16 mouse cellular contexts compared by ENCODE assay signal in genomic region chr13:55371740-55372139, GRCm38 (mm10). TPM values are rescaled to one million over a fixed set of nuclear protein-coding genes. Genes with fewer than 3 reads are reported as not detected.
"Had no signal": no experiment of that assay in that cellular context is flagged by ENCODE, and none has a peak within 500 bp of the region (broad histone marks: within the 10 kb centered on the region; RNA-seq: fewer than 3 reads in every experiment).

No protein-coding gene starts in this region.

- ATAC-seq: inflammation-experienced regulatory T-cells, adult 6 months; intestine, postnatal 0 days; midbrain, embryonic 15.5 days had no signal

- H3K27ac ChIP-seq: hindbrain, embryonic 15.5 days; liver, embryonic 13.5 days; midbrain, embryonic 15.5 days; neural tube, embryonic 13.5 days; stomach, postnatal 0 days had no signal

- H3K4me1 ChIP-seq: hindbrain, embryonic 15.5 days; midbrain, embryonic 15.5 days; neural tube, embryonic 13.5 days had no signal

- H3K4me3 ChIP-seq: hindbrain, embryonic 15.5 days; liver, embryonic 13.5 days; megakaryocyte, embryonic 14.5 days; midbrain, embryonic 15.5 days; neural tube, embryonic 13.5 days had no signal

- DNase-seq: kidney, adult 8-10 months; kidney, postnatal 25 days; liver, embryonic 13.5 days; lung, adult 2 months; lung, postnatal 14 days had no signal

- H3K9ac ChIP-seq: hindbrain, embryonic 15.5 days; midbrain, embryonic 15.5 days; neural tube, embryonic 13.5 days had no signal

- H3K36me3 ChIP-seq: hindbrain, embryonic 15.5 days; liver, embryonic 13.5 days; midbrain, embryonic 15.5 days; neural tube, embryonic 13.5 days had no signal

- H3K4me2 ChIP-seq: hindbrain, embryonic 15.5 days; midbrain, embryonic 11.5 days; midbrain, embryonic 15.5 days; neural tube, embryonic 13.5 days had no signal

- H3K9me3 ChIP-seq: hindbrain, embryonic 15.5 days; liver, embryonic 13.5 days; megakaryocyte, embryonic 14.5 days; midbrain, embryonic 15.5 days; neural tube, embryonic 13.5 days had no signal

RNA-seq across cellular contexts. Expression of gene Slc34a1, which starts 26.2 kb away (rescaled TPM):
- polyA plus RNA-seq: limb, embryonic 11.5 days; liver, embryonic 13.5 days; macrophage; midbrain, embryonic 11.5 days; midbrain, embryonic 15.5 days; neural tube, embryonic 13.5 days; stomach, postnatal 0 days had no signal

RNA-seq across cellular contexts. Expression of gene Pfn3, which starts 43.3 kb away (rescaled TPM):
- polyA plus RNA-seq: inflammation-experienced regulatory T-cells, adult 6 months; intestine, postnatal 0 days; limb, embryonic 11.5 days; liver, embryonic 13.5 days; lung, adult 2 months; macrophage; midbrain, embryonic 11.5 days; neural tube, embryonic 13.5 days; stomach, postnatal 0 days; urinary bladder, adult 2 months had no signal
